Mouse (Mus musculus) 3134 (cell line): ENCODE results near the gene Spata13.

Source experiments
- DNase-seq: peaks from one replicate; pipeline ENCODE4 v3.0.0-alpha.2; 2011; ENCODE audit warnings: low spot score; ENCODE audit not compliant: insufficient read length; ENCODE audit errors: extremely low read depth

Spata13 gene

GRCm38 (mm10) chr14:60743681-60744080, 109.9 kb downstream of the Spata13 start:
- no peak for DNase-seq

DNA sequence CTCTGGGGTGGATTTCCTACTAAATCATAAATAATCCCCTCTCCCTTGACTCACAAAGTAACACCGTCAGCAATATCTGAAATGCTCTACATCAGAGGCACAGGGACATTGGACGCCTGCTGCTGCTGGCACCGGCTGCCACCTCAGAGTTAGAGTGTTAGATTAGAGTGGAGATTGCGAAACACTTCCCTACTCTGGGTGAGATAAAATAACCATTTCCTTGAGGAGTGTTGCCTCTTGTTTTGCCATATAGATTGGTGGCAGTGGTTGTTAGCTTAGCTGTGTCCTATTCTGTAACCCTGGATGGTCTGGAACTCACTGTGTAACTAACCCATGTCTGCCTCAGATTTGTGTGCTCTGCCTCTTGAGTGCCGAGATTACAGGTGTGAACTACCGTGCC, 111.4 kb downstream of the Spata13 start:
- DNase-seq, result no peak

- no peak for DNase-seq
Observed at GRCm38 (mm10) chr14:60746141-60746540, 112.3 kb downstream of the Spata13 start.

DNA sequence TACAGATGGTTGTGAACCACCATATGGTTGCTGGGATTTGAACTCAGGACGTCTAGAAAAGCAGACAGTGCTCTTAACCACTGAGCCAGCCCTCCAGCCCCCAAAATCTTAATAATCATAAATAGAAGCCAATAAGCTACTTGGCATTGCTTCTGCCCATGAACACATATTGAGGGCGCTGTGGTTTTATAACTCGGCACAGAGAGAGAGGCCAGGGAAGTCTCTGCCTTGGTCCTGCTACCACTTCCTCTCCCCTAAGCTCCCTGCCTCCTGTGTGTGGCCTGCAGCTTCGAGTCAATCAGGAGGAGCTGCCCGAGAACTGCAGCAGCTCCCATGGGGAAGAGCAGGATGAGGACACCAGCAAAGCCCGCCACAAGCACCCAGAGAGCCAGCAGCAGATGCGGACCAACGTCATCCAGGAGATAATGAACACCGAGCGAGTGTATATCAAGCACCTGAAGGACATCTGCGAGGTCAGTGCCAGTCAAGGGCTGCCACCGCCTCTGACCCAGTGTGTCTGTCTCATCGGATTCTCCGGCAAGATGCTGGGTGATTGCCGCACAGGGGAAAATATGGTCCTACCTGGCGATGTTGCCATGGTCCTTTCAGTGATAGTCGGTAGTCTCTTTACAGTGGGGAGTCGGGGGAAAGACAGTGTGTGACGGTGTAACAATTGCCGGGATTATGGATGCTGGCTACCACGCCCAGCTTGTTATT, 113.5 kb downstream of the Spata13 start:
- DNase-seq, result no peak

DNA sequence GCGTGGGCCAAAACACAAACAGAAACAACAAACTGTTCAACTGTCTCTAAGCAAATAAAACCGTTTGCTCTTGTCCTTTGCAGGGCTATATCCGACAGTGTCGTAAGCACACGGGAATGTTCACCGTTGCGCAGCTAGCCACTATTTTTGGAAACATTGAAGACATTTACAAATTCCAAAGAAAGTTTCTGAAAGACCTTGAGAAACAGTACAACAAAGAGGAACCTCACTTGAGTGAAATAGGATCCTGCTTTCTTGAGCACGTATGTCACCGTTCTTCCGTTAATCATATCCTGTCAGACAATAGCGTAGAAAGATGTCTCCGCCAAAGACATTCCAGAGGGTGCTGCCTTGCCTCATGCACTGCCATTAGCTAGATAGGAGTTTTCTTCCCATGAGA, 116.1 kb downstream of the Spata13 start:
- DNase-seq, result no peak

DNA sequence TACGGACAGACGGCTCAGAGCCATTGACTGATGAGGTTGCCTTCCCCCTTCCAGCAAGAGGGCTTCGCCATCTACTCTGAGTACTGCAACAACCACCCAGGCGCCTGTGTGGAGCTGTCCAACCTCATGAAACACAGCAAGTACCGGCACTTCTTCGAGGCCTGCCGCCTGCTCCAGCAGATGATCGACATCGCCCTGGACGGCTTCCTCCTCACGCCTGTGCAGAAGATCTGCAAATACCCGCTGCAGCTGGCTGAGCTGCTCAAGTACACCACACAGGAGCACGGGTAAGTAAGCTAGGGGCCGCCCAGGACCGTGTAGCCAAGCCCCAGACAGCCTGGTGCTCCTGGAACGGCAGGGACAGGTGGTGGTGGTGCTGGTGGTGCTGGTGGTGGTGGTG, 117.8 kb downstream of the Spata13 start:
- no peak for DNase-seq

- DNase-seq, result no peak
Observed at GRCm38 (mm10) chr14:60752892-60753800, 119.3 kb downstream of the Spata13 start.

- DNase-seq, result no peak
Observed at GRCm38 (mm10) chr14:60753801-60754126, 120.0 kb downstream of the Spata13 start.

- no peak for DNase-seq
Observed at GRCm38 (mm10) chr14:60754656-60755055, 120.9 kb downstream of the Spata13 start.

GRCm38 (mm10) chr14:60756271-60756670, 122.5 kb downstream of the Spata13 start:
- DNase-seq, result no peak

DNA sequence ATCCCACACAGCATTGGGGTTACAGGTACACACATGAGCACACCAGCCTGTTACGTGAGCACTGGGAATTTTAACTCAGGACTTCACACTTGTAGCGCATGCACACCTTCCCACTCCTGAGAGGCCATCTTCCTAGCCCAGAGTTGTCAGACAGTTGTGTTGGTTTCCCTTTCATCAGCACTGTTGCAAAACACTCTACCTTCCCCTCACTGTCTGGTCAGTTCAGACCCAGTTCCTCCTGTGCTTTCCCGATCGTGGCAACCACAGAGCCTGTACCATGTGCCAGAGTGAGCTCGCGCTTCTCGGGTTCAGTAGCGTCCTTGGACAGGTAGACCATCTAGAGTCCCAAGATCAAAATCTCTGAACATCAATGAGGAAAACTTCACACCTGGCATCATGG, 123.5 kb downstream of the Spata13 start:
- no peak for DNase-seq

GRCm38 (mm10) chr14:60757722-60758121, 123.9 kb downstream of the Spata13 start:
- no peak for DNase-seq

DNA sequence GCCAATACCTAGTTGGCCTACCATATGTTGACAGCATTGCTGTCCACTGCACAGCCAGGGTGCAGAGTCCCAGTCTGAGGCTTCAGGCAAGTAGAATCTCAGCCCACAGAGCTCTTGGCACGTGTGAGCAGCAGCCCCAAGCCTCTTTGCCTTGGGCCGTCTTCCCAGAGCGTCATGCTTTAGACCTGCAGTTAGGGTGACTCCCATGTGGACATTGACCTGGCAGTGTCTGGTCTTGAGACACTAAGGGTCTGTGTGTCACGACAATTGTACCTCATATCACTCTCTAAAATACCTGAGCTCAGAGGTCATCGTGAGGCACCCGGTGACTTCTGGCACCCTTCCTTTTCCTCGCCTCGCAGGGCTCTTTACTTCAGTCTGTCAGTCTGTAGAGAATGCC, 125.3 kb downstream of the Spata13 start:
- no peak for DNase-seq

DNA sequence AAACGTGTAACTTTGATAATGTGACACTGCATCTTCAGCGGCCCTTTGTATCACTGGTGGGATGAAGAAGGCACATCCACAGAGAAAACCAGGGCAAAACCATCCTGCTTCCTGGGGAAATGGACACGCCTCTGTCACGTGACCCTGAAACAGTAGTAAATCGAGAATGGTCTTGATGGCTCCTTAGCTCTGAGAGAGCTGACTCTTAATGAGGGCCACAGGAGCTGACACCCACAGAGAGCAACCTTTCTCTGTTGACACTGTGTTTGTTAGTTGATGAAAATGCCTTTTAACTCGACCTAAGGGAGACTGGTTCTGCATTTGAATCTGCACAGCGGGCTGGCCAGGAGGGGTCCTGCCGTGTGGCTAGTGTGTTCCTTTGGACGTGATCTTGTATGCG, 128.0 kb downstream of the Spata13 start:
- DNase-seq, result no peak

DNA sequence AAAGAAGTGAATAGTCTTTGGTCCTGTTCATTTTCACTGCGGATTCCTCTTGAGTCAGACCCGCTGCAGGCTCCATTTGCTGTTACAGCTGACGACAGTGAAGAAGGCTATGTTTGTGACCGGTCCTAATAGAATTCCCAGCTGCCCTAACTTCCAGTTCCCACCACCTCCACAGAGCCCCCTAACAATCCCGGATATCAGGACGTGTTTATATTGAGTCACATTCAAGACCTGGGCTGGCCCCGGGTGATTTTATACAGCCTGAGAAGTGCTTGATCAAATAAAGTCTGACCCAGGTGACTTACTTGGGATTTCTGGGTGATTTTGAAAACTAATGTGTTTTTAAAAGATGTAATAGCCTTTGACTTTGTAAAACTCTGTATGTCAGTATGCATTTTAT, 129.0 kb downstream of the Spata13 start:
- DNase-seq, result no peak

DNA sequence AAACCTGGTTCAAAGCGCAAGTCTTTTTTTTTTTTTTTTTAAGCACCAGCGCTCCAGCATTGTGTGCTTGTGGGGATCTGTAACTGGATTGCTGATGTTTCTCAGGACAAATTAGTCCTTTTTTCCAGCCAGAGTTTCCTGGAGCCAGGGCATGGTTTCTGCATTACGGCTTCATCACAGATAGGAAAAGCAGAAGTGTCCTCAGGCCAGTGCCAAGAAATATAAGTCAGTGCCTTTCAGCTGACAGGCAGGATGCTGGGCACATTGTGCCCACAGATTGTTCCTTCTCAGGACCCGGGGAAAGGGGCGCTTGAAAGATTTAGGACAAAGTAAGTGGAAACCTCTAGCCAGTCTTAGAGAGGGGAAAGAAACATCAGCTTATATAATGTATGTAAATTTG, 129.9 kb downstream of the Spata13 start:
- no peak for DNase-seq

DNA sequence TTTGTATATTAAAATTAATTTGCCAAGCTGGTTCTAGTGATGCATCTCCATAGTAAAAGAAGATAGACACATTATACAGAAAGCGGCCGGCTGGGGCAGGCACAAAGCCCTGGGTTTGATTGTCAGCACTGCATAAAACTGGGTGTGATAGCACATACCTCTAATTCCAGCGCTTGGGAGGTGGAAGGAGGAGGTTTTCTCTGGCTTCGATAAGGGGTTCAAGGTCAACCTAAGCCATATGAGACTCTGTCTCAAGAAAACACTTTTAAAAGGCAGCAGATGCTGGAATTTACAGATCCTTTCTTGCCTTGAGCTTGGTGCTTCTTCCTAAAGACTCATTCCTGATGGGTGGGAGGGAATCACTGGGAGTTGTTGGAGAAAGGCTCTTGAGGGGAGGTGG, 130.7 kb downstream of the Spata13 start:
- DNase-seq, result no peak

- no peak for DNase-seq
Observed at GRCm38 (mm10) chr14:60765025-60765424, 131.2 kb downstream of the Spata13 start.

GRCm38 (mm10) chr14:60767884-60768283, 134.1 kb downstream of the Spata13 start, which contains the start of gene C1qtnf9:
TSS of gene C1qtnf9 (plus strand) at chr14:60768134.
- DNase-seq, result no peak

DNA sequence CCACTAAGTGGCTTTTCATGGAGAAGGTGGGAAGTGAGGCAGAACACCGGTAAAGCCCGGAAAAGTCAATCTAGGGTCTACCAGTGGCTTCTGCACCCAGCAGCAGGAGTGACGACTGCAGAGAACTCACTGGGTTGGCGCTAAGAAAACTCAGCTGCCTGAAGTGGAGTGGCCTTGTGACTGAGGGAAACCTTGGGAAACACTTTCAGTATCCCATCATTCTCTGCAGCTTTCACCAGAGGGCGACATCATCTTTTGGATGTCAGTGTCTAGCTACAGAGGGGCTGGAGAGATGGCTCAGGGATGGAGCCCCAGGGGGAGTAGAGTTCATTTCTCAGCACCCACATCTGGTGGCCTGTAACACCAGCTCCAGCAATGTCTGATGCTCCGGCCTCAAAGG, 135.5 kb downstream of the Spata13 start:
- DNase-seq, result no peak

GRCm38 (mm10) chr14:60770594-60770993, 136.8 kb downstream of the Spata13 start:
- no peak for DNase-seq

GRCm38 (mm10) chr14:60771057-60771456, 137.3 kb downstream of the Spata13 start:
- no peak for DNase-seq
